Mouse (Mus musculus) testis, adult 2 months (tissue): ENCODE measurements around the gene Nalcn. TPM values are rescaled to one million over a fixed set of nuclear protein-coding genes. Genes with fewer than 3 reads are reported as not detected.

Experiments used
- H3K27ac ChIP-seq: fragments of 200-500 bp; 2 replicates; pipeline ENCODE4 v1.5.1; 2012; ENCODE audit warnings: low read depth, low read length; ENCODE audit not compliant: control insufficient read depth, insufficient read depth
- H3K27me3 ChIP-seq: fragments of 200-500 bp; 2 replicates; pipeline ENCODE4 v1.6.1; 2012; ENCODE audit warnings: mild to moderate bottlenecking, low read length, moderate library complexity; ENCODE audit not compliant: control insufficient read depth, insufficient read depth
- H3K36me3 ChIP-seq: fragments of 200-500 bp; 2 replicates; pipeline ENCODE4 v1.6.1; 2012; ENCODE audit warnings: mild to moderate bottlenecking, low read length; ENCODE audit not compliant: control insufficient read depth, insufficient read depth
- H3K4me1 ChIP-seq: fragments of 200-500 bp; 2 replicates; pipeline ENCODE4 v1.6.1; 2012; ENCODE audit warnings: low read length; ENCODE audit not compliant: control insufficient read depth, insufficient read depth
- H3K4me3 ChIP-seq: fragments of 200-500 bp; 2 replicates; pipeline ENCODE4 v1.5.1; 2012; ENCODE audit warnings: low read depth, mild to moderate bottlenecking, low read length, moderate library complexity, mixed read lengths; ENCODE audit not compliant: control insufficient read depth
- CTCF ChIP-seq: fragments of 200-500 bp; IDR thresholded peaks from 2 replicates; pipeline ENCODE4 v1.5.1; 2012; ENCODE audit warnings: low read depth, mild to moderate bottlenecking, inconsistent platforms, low read length, moderate library complexity; ENCODE audit not compliant: control insufficient read depth, insufficient read depth, insufficient replicate concordance
- POLR2A ChIP-seq: fragments of 200-500 bp; IDR thresholded peaks from 2 replicates; pipeline ENCODE4 v1.6.1; 2012; ENCODE audit warnings: low read depth, mild to moderate bottlenecking, inconsistent platforms, low read length, moderate library complexity; ENCODE audit not compliant: control insufficient read depth
- polyA plus RNA-seq: library from polyadenylated mRNA; depleted of rRNA; stranded (reverse); fragments of >200 nt; gene quantifications from 2 replicates; pipeline ENCODE4 v1.2.3, GENCODE M21; 2012

The Nalcn gene
- polyA plus RNA-seq, 1 experiment = 0.96 TPM

- TF ChIP-seq POLR2A = no peak
- no peak for TF ChIP-seq CTCF
- no peak overlapping the region for H3K4me3 ChIP-seq
- H3K4me1 ChIP-seq = no peaks in the 10 kb centered on the region
- no peak overlapping the region for H3K27ac ChIP-seq
- H3K36me3 ChIP-seq = no peaks in the 10 kb centered on the region
- no peaks in the 10 kb centered on the region for H3K27me3 ChIP-seq
These were observed 274.0 kb downstream of the Nalcn start for GRCm38 (mm10) chr14:123352973-123353372.

- Histone ChIP-seq H3K27ac (no peak overlapping the region), H3K4me3 (no peak overlapping the region), H3K27me3 (no peaks in the 10 kb centered on the region), H3K4me1 (no peaks in the 10 kb centered on the region), H3K36me3 (no peaks in the 10 kb centered on the region)
- no peak for TF ChIP-seq CTCF
- TF ChIP-seq POLR2A = no peak
These were observed 295.1 kb downstream of the Nalcn start for GRCm38 (mm10) chr14:123331841-123332240.

GRCm38 (mm10) chr14:123314369-123314768 lies 312.6 kb downstream of the Nalcn start:
- no peaks in the 10 kb centered on the region for H3K27me3 ChIP-seq
- no peaks in the 10 kb centered on the region for H3K36me3 ChIP-seq
- no peak overlapping the region for H3K27ac ChIP-seq
- no peak overlapping the region for H3K4me3 ChIP-seq
- TF ChIP-seq POLR2A (no peak), CTCF (no peak)
- no peaks in the 10 kb centered on the region for H3K4me1 ChIP-seq

GRCm38 (mm10) chr14:123312371-123312770 lies 314.6 kb downstream of the Nalcn start:
- H3K4me1 ChIP-seq = no peaks in the 10 kb centered on the region
- no peaks in the 10 kb centered on the region for H3K36me3 ChIP-seq
- H3K4me3 ChIP-seq = no peak overlapping the region
- no peaks in the 10 kb centered on the region for H3K27me3 ChIP-seq
- no peak for TF ChIP-seq CTCF
- TF ChIP-seq POLR2A = no peak
- H3K27ac ChIP-seq = no peak overlapping the region

GRCm38 (mm10) chr14:123296068-123296467 lies 330.9 kb downstream of the Nalcn start:
- H3K36me3 ChIP-seq = no peaks in the 10 kb centered on the region
- H3K4me1 ChIP-seq = no peaks in the 10 kb centered on the region
- no peak overlapping the region for H3K4me3 ChIP-seq
- no peaks in the 10 kb centered on the region for H3K27me3 ChIP-seq
- no peak for TF ChIP-seq CTCF
- H3K27ac ChIP-seq = no peak overlapping the region

GRCm38 (mm10) chr14:123291118-123292007 lies 335.6 kb downstream of the Nalcn start:
- Histone ChIP-seq H3K4me3 (no peak overlapping the region), H3K36me3 (no peaks in the 10 kb centered on the region), H3K4me1 (no peaks in the 10 kb centered on the region), H3K27ac (no peak overlapping the region), H3K27me3 (no peaks in the 10 kb centered on the region)
- TF ChIP-seq CTCF = no peak
- TF ChIP-seq POLR2A = no peak

GRCm38 (mm10) chr14:123282165-123282564 lies 344.8 kb downstream of the Nalcn start:
- H3K27ac ChIP-seq = no peak overlapping the region
- H3K27me3 ChIP-seq = no peaks in the 10 kb centered on the region
- TF ChIP-seq CTCF = no peak
- TF ChIP-seq POLR2A = no peak
- H3K36me3 ChIP-seq = no peaks in the 10 kb centered on the region
- H3K4me1 ChIP-seq = no peaks in the 10 kb centered on the region
- H3K4me3 ChIP-seq = no peak overlapping the region

GRCm38 (mm10) chr14:123272121-123272520 lies 354.8 kb downstream of the Nalcn start:
- Histone ChIP-seq H3K4me3 (no peak overlapping the region), H3K27ac (no peak overlapping the region), H3K36me3 (no peaks in the 10 kb centered on the region), H3K4me1 (no peaks in the 10 kb centered on the region), H3K27me3 (no peaks in the 10 kb centered on the region)
- TF ChIP-seq CTCF (no peak), POLR2A (no peak)
